Mouse (Mus musculus): ENCODE results near the gene Ccdc162.

Gene Ccdc162

DNA sequence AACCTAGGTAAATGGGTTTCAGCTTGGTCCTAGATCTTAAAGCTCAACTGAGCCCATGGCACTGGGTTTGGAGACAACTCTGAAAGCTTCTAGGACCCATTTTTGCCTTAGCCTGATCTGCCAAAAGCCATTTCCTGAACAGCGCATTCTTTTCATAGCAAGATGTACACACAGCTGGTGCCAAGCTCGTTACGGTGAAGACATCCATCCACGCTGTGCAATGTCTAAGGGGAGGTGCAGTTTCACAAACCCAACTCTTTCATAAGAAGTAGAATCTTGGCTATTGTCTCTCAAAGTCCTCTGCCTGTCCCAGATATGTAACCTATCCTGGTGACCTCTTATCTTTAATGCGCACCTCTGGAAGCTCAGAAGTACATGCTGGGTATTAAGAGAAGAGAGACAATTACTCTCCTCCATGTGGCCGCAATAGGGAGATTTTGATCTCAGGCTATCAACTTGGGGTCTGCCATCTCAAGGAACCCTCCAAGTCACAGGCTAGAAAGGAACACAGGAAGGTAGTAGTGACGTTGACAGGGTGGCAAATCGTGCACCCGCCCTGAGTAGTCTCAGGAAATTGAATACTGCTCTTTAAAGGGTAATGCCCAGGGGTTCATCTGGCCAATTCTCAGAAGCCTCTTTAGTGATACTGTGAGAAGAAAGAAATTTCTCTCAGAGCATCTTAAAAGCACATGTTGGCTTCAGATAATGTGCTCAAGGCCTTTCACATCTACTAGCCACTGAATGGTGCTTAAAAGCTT lies 81.0 kb downstream of the Ccdc162 start:
- no peak for DNase-seq (ENCODE audit: low spot score in 2 of 2)

DNA sequence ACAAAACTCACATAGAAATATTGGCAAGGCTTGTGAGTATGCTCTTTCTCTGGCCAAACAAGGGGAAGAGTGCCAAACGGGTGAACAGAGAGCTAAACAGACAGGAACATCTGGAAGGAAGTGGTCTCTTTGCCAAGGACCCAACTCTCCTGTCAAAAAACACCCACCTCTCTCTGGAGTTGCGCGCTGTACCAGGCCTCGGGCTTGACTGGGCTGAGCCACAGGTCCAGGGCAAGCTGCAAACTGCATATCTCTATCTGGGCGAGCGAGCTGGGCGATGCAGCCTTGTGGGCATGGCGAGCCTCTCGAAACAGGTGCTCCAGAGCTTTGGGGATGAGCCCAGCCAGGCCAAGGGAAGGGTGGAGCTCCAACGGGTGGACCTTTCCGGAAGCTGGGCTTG lies 82.6 kb downstream of the Ccdc162 start:
- DNase-seq (ENCODE audit: low spot score in 2 of 2) = no peak

DNA sequence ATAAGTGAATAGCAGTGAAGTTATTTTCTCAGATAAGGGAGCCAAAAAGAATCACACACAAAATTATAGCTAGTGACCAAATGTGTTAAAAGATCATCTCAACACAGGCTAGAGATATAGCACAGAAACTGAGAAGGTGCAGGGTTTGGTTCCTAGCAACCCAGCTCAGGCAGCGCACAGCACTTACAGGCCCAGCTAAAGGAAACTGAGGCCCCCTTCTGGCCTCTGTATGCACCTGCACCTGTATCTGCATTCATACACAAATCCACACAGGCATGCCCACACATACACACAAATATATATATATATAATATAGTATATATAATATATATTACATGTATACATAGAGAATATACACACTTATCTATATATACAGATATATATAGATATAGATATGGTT lies 84.4 kb downstream of the Ccdc162 start:
- no peak for DNase-seq (ENCODE audit: low spot score in 2 of 2)

DNA sequence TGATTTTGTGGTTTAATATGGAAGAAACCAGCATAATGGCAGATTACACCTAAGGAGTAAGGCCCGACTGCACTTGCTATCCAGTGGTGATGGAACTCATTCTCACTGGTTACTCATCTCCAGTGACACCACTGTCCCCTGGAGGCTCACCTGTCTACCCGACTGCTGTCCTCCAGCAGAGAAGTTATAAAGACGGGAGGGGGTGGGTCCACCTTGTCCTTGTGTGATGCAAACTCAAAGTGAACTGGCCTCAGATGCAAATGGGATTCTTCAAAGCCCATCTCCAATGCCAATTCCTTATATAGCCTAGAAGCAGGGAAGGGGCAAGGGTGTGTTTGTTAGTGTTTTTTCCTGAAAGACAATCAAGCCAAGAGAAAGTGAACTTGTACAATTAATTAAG lies 89.4 kb downstream of the Ccdc162 start:
- DNase-seq (ENCODE audit: low spot score in 2 of 2) = no peak

DNA sequence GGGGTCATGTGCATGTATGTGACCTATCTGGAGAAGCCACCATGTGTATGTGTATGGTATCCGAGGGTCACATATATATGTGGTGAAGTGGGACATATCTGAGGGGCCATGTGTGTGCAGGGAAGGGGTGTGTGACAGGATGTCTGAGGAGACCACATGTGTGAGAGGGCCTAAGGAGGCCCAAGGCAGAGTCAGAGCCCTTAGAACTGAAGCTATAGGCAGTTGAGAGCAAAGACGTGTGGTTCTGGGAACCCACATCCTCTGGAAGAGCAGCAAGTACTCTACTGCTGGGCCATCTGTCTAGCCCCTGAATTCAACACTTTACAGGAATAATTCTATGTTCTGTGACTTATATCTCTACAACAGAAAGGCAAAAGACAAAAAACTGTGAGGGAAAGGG lies 96.4 kb downstream of the Ccdc162 start:
- no peak for DNase-seq (ENCODE audit: low spot score in 2 of 2)

DNA sequence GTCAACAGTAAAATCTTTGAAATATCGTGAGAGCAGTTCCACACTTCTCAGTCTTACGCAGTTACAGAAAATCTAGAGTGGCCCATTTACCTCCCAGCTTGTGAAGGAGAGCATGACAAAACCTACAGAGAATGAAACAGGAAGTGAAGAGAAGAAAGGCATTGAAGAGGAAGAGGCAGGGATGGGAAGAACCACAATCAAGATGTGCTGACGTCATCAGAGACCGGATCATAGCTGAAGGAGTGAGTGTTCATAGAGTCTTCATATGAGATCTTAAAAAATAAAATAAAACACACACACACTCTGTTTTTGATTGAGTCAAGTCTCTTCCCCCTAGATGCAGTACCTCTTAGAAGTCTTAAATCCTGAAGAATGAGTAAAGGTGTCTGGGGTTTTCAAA lies 100.9 kb downstream of the Ccdc162 start:
- DNase-seq (ENCODE audit: low spot score in 2 of 2) = no peak

DNA sequence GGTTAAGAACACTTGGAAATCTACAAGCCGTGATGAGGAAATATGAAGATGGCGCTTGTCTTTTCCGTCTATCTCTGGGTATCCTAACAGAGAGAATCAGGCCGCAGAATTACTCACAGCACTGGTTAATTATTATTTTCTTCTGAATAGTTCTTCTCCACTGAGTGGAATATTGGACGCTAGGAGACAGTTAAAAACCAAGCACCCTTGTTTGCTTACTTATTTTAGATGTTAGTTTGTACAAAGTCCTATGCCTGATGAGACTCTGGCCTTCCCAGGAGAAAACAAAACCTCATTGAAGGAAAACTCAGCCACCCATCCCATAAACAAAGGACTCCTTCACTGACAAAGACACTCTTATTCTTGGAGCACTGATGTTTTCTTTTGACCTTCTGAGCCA lies 104.5 kb downstream of the Ccdc162 start:
- no peak for DNase-seq (ENCODE audit: low spot score in 2 of 2)

DNA sequence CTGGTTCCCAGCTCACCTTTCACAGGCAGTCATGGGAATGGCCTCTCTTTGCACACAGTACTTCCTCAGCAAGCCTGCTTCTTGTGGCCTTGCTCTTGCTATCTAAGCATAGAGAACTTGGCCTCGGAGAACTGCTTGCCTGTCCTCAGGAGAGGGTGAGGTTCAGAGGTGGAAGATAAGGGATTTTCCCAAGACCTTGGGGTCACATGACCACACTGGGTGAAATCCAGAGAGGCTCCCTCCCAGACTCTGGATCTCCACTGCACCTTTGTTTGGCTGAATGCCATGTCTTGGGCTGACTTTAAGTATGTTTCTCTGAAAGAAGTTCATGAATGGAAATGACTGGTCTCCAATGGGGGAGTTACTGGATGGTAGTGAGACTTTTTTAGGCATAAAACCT lies 107.0 kb downstream of the Ccdc162 start:
- no peak for DNase-seq (ENCODE audit: low spot score in 2 of 2)

DNA sequence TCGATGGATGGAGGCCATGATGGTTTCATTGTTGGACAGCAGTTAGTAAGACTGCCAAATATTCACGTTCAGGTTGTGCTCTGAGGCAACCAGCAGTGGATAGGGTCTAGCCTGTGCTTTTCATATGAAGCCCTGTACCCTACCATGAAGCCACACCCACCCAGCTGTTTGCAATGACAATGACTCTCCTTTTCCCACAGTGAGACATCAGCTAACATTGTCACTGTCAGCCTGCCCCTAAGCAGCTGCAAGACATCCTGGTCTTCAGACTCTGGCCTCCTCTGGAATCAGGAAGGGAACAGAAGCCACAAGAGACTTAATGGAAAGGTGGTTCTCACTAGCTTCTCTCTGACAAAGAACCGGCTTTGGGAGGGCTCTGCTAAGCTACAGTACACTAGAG lies 107.9 kb downstream of the Ccdc162 start:
- no peak for DNase-seq (ENCODE audit: low spot score in 2 of 2)

DNA sequence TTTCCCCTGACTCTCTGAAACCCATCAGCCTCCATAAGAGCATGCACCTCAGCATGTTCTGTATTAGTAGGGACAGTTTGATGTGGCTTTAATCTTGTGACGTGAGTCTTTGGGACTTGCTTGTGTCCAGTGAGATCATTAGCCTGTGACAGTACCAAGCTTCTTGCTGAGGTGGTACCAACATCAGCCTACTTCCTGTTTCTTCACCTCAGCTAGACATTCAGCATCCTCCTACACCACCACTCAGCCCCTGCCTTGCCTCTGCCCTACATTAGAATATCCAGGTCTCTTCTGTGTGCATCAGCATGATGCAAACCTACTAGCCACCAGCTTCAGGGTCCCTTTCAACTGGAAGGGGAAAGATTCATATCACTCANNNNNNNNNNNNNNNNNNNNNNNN lies 113.8 kb downstream of the Ccdc162 start:
- no peak for DNase-seq (ENCODE audit: low spot score in 2 of 2)

DNA sequence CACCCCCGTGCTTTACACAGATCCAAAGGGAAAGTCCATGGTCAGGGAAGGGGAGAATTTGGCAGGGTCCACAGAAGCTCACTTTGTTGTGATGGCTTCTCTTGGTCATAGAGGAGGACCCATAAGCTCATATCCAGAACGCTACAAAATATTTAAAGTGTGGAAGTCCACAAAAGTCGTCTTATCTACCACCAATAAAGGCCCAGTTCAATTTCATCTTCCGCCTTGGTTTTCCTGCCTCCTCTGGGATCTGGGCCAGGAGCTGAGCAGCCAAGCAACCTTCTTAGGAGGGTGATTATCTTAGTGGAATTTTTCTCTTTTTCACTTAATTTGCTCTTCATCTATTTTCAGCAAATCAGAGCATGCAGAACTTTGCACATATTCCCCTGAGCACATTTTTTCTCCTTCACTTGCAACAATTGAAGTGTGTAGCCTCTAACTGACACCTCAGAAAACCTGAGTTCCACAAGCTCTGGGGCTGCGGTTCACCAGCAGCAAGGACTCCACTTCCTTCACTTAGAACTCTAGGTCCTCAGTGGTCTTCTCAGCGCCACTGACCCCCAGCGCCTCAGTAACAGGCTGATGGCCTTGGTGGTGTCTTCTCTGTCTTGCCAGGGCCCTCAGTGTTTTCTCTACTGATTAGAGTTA lies 114.4 kb downstream of the Ccdc162 start:
- DNase-seq (ENCODE audit: low spot score in 2 of 2) = no peak

DNA sequence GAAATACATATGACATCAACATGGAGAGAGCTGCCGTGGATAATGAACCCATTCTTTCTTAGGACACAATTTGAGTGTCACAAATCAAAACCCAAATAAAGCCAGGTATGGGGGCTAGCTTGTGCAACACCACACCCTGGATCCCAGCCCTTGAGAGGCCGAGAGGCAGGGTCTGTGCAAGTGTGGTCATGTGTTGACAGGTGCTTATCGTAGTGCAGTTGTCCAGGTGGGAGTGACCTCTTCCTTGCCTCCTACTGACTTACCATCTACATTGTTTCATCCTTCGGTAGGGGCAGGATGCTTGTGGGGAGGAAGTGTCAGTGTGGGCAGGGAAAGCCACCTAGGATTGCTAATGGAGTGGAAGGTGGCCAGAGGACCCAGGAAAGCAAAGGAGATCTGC lies 115.1 kb downstream of the Ccdc162 start:
- no peak for DNase-seq (ENCODE audit: low spot score in 2 of 2)

DNA sequence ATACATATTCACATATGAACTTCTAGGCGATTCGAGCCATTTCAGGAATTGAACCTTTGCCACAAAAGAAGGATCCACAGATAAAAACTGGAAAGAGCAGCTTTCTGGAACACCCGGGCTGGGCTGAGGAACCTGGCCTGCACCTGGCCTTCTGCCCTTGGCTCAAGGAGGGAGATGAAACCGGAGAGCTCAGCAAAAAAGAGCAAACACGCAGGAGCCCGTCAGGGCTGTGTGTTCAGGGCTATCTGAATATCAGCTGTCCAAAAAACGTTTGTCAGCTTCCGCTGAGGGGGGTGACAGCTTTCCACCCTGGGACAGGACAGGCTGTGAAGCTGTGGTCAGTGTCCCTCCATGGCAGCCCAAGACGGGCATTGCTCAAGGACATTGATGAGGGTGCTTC lies 117.4 kb downstream of the Ccdc162 start:
- no peak for DNase-seq (ENCODE audit: low spot score in 2 of 2)

DNA sequence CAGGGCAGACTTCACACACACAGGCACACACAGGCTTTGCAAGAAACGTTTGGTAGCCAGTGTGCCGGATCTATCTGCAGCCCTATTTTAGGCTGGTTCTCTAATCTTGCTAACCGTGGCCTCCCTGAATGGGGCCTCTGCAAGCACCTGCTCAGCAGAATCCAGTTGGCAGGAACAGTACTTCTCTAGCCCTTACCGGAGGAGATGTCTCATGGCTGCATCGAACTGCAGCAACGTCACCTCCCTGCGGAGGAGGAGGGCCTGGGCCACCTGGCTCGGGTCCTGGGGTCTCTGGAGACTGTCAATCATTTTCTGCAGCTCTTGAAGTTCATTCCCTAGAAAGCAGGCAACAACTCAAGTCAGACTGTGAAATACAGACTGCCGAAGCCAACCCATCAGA lies 118.2 kb downstream of the Ccdc162 start:
- peak; percentile 23 to 43 for DNase-seq (ENCODE audit: low spot score in 2 of 2)

DNA sequence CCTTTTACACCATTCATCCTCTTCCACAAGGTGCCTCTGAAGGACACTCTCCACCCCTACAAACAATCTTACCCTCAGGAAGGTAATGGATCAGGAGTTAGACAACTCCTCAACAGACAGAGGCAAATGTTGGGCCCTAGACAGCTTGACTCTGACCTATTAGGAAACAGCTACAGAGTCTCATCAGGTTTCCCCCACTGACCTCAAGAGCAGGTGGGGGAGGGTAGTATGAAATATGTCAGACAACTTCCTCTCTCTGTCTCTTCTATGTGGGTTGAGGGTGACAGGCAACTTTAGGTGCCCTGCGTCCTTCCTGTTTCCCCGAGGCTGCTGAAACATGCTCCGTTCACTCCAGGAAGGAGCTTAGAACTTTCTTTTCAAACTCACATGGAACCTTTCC lies 120.9 kb downstream of the Ccdc162 start:
- DNase-seq (ENCODE audit: low spot score in 2 of 2) = no peak

DNA sequence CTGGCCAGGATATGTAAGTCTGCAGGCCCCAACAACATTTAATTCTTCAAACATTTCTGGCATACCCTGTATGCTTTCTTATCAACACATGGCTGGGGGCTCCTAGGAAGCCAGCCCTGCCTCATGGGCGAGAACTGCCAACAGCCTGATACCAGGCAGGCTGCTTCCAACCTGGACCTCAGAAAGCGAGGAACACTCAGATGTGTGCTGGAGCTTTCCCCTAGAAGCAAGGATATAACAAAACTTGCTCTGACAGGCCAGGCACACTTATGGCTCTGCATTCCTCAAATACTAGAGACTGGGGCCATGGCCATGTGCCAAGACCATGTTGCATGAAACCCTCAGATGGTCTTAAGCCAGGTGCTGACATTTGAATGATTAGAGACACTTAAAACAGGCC lies 121.5 kb downstream of the Ccdc162 start:
- no peak for DNase-seq (ENCODE audit: low spot score in 2 of 2)

DNA sequence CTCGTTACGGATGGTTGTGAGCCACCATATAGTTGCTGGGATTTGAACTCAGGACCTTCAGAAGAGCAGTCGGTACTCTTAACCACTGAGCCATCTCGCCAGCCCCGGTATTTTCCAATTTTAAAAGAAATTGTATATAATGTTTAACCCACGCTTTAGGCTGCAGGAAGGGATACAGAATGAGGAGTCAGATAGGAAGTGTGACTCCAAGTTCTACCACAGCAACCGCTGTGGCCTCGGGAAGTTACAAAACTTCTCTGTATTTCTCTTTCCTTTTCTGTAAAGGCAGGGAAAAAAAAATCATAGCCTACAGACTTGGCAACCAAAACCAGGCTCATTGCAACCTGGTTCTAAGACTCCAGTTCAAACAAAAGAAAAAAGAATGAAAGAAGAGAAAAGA lies 122.0 kb downstream of the Ccdc162 start:
- DNase-seq (ENCODE audit: low spot score in 2 of 2) = no peak

DNA sequence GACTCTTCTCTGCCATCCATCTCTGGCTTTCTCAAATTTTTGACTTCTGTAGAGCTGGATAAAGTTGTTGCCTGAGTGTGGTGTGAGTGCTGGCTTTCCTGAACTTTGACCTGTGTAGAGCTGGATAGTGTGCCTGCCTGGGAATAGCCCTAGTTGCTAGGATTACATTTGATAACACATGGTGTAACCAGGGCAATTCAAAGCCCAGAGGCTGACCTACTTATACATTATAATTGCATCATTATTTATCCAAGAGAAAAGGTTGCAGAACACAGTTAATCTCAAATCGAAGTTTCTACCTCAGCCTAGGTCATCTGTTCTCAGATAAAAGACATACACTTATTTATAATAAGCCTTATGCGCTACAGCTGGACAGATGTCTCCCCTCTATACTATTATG lies 127.8 kb downstream of the Ccdc162 start:
- no peak for DNase-seq (ENCODE audit: low spot score in 2 of 2)

DNA sequence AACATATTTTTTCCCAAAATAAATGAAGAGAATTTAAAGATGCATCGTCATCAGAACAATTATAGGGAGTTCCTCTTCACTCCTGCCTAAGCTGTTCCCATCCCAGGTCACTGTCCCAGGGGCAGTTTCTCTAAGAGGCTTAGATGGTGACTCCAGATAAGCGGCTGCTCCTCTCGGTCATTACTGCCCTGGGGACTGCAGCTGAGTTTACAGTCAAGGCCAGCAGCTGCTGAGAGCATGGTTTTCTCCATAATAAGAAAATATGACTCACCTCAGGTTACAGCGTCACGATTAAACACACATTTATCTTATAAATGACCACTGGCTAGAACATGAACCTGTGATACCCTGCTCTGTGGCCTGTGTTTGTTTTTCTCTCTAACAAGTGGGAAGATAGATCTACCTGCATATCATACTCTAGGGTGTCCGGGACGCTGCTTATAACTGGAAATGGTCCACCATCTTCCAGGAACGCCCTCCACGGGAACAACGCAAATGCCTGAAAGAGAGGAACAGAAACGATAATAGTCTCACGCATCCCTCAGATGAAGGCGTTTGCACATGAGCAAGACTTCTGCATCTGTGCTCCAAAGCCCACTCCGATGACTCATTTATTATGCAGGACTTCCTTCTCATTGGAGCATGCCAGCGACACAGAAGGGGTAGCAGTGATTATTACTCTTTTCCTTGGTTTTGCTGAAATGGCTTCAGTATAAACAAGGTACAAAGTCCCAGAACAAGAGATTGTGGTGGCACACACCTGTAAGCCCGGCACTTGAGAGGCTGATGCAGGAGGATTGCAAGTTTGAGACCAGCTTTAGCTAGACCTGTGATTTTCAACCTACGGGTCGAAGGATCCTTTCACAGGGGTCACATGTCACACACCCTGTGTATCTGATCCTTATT lies 129.2 kb downstream of the Ccdc162 start:
- DNase-seq (ENCODE audit: low spot score in 2 of 2) = no peak

DNA sequence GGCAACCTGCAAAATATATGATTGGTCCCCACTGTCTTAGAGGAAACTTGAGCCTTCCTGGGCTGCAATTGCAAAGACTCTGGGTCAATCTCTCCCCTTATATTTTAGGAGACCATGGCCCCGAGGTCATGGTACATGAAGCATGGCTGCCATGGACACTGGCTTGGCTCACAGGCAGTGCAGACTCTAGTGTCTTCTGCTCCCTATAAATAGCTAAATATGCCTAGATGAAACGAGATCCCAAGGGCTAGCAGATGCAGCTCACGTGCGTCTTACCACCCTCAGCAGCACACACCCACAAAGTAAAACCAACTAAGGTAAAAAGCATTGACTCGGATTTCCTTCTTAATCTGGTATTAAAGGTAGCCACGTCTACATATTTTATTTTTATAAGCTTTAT lies 133.1 kb downstream of the Ccdc162 start:
- DNase-seq (ENCODE audit: low spot score in 2 of 2) = no peak

DNA sequence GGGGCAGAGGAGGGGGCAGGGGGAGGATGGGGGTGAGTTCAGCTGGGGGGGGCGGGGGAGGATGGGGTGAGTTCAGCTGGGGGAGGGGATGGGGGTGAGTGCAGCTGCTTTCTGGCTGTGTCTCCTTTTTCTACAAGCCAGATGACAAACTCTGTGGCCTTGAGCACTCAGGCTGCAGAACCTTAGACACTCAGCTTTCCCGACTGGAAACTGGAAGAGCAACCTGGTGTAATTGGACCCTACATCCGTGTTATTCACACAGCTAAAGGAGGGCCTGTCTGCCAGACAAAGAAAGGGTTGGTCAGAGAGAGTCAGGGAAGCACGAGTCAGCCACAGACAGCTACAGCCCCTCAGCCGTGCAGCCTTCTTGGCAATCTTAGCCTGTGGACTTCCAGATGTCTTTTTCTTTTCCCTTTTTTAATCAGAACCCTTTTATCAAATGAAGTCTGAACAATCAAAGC lies 133.5 kb downstream of the Ccdc162 start:
- DNase-seq (ENCODE audit: low spot score in 2 of 2) = no peak

DNA sequence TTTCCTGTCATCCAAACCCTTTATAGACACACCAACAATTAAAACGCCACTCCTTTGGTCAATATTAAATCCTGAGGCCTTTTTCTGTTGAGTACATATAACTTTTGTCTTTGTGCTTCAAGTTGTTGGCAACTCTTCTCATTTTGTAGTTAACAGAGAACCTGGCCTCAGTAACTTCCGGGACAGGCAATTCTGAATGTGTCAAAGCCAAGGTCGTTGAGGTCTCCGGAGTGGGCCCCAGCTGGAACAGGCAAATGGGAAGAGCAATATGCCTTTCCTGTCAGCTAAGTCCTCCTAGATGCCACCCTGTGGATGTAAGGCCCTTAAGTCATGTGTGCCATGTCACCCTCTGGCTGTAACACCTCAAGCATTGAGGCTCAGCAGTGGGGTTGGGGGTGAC lies 136.0 kb downstream of the Ccdc162 start:
- DNase-seq (ENCODE audit: low spot score in 2 of 2) = no peak

DNA sequence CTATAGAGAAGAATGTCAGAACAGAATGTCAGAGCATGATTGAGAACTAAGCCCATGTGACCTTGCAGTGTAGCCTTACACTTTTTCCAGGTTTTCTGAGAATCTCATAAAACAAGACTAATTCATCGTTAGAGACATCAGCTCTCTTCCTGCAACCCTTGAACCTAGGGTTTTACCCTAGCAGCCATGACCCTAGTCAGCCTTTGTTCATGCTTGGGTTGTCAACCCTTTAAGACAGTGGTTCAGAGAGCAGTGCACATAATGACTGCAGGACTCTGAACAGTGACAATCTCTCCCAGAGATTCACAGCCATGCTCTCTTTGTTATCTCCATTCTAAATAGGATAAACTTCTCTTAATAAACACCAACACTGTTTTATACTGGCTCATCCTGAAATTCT lies 137.9 kb downstream of the Ccdc162 start:
- no peak for DNase-seq (ENCODE audit: low spot score in 2 of 2)

All from heart, adult 9 months (tissue).